Mouse (Mus musculus) adrenal gland, adult 18-20 months (tissue): ENCODE data around the gene Dctn1. TPM values are rescaled to one million over a fixed set of nuclear protein-coding genes. Genes with fewer than 3 reads are reported as not detected.

ENCODE experiments used
- DNase-seq, 2 experiments: peaks; one replicate each; pipeline ENCODE4 v3.0.0; 2021 to 2022; ENCODE audit warnings: low spot score in 2 of 2
- total RNA-seq, 2 experiments: library from RNA; stranded (reverse); gene quantifications; 1 replicate in 1 of 2; 2 replicates in 1 of 2; pipeline ENCODE4 v1.2.3; 2021

Gene Dctn1
- total RNA-seq, 2 experiments from 2014 or later: 111 to 138 TPM

DNA sequence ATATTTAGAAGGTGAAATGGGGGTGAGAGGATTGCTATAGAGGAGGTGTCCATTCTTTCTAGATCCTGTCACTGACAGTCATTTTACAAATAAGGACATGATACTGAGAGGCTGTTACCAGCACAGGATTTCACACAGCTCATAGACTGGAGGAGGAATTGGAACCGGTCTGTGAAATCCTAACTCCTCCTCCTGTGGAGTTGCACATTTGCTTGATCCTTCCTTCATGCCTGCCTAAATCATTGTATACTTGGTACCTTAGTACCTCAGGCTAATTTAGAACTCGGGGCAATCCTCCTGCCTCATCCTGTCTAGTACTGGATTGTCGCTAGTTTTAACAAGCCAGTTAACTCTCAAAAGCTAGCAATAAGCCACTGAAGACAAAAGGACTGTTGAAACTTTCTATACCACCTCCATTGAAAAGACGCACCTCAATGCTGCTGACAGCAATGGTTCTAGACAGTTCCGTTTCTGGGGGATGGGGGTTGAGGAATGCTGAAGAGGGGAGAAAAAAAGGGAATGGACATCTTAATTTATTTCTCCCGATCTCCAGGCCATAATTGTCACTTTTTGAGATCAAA is 604 bp upstream of the Dctn1 start:
- no peak for DNase-seq

GRCm38 (mm10) chr6:83166243-83166630 is 517 bp downstream of the Dctn1 start:
- DNase-seq: no peak

DNA sequence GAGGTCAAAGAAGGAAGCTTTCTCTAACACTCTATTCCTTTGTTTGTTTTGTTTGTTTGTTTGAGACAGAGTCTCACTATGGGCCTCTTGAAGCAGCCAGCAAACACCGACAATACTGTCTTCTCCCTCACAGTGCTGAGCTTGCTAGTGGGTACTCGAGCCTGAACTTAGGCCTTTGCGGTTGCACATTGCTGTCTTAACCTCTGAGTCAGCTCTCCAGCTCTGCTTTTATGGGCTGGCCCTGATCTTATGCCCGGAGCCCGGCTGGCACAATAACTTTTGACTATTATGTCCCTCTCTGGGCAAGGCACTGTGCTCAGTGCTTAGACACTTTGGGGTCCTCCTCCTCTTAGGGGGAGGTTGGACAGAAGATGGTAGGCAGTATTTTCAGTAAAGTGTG is 4.2 kb downstream of the Dctn1 start:
- no peak for DNase-seq

DNA sequence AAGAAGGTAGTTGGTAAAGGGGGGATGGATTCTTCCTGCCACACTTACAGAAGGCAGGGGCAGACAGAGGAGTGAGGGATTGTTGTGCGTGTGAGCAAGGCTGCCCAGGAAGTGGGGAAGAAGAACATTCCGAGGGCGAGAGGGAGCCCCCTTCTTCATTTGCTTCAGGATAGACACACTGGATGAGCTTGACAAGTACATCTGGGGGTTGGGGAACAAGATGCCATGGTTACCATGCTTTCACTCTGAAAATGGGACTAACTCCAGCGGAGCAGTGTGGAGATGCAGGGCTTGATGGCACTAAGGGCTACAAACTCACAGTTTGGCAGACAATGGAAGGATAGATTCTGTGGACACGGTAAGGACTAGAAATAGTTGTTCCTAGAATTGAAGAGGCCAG is 5.3 kb downstream of the Dctn1 start:
- no peak for DNase-seq

GRCm38 (mm10) chr6:83172240-83172920 is 6.7 kb downstream of the Dctn1 start:
- no peak for DNase-seq

DNA sequence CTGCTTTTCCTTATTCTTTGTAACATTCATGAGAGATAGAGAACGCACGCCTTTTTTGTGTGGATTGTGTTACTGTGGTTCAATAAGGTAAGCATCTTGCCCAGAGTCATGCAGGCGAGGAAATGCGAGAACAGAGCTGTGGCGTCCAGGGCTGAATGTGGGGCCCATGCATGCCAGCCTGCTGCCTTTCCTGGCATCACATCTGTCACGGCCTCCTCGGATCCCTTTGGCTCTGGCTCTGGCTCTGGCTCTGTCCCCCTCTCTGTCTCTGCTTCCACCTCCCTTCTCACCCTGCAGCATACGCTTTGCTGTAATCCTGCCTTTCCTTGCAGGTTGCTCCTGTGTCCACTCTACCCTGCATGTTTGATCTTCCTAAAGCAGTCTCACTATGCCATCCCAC is 10.3 kb downstream of the Dctn1 start:
- no peak for DNase-seq

GRCm38 (mm10) chr6:83179390-83180117 is 13.8 kb downstream of the Dctn1 start:
- DNase-seq: peak in 1 of 2 experiments; percentile 35

GRCm38 (mm10) chr6:83180605-83181004 is 14.9 kb downstream of the Dctn1 start:
- DNase-seq: no peak

- no peak for DNase-seq
Measured at GRCm38 (mm10) chr6:83184858-83185435, 19.2 kb downstream of the Dctn1 start.

DNA sequence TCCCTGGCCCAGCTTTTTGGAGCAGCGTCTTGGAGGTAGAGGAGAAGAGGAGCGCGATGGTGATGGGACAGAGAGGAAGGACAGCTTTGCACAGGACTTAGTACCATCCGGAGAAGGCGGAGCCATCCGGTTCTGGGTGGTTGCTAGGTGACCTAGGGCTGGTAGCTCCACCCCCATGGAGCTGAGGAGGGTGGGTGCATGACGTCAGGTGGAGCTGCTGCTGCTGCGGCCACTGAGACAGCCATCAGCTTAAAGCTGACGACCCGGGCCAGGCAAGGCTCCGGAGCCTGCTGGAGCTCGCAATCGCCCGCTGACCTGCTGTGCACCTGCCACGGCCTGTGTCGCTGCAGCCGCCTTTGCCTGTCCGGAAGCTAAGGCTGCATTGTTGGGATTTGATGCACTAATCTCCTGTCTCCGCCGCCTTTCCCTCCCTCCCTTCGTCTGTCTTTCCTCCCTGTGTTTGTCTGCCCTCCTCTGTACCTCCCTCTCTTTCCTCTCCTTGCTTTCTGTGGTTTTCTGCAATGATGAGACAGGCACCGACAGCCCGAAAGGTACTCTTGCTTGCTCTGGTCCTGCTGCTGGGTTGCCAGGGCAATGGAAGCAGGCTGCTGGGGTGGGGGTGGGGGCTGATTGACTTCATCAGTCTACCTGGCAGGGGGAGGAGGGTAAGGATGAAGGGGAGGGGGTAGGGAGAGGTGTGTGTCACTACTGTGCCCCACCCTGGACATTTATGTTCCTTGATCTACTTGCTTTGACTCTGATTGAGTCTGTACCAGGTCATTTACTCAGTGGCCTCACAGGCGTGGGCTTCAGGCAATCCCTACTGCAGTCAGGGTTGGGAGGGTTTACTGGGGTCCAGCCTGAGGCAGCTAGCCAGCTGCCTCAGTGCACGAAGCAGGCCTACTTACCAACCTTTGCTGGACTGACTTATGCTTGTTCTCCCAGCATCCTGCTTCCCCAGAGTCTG is 20.5 kb downstream of the Dctn1 start:
- no peak for DNase-seq

DNA sequence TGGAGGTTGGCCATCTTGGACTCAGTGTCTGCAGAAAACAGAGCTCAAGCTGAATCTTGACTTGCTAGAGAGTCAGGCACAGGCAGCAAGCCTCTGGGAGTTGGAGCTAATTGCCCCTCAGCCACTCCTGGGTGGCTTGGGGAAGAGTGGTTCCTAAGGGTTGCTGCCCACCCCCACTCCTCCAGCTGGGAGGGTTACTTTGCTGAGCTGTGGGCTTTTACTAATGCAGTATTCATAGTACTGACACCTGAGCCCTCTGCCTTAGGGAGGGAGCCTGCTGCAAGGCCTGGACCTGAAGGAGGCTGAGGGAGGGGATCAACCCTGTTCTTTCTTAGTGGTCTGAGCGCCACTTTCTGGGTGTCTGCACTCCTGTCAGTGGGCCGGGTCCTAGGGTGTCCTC is 21.2 kb downstream of the Dctn1 start:
- DNase-seq: no peak

- no peak for DNase-seq
Measured at GRCm38 (mm10) chr6:83193571-83193970, 27.9 kb downstream of the Dctn1 start.

- DNase-seq: peak; percentile 44 to 64
Measured at GRCm38 (mm10) chr6:83197345-83198004, 31.8 kb downstream of the Dctn1 start.

- no peak for DNase-seq
Measured at GRCm38 (mm10) chr6:83203320-83203719, 37.6 kb downstream of the Dctn1 start.

- DNase-seq: no peak
Measured at GRCm38 (mm10) chr6:83205851-83206250, 40.1 kb downstream of the Dctn1 start.

DNA sequence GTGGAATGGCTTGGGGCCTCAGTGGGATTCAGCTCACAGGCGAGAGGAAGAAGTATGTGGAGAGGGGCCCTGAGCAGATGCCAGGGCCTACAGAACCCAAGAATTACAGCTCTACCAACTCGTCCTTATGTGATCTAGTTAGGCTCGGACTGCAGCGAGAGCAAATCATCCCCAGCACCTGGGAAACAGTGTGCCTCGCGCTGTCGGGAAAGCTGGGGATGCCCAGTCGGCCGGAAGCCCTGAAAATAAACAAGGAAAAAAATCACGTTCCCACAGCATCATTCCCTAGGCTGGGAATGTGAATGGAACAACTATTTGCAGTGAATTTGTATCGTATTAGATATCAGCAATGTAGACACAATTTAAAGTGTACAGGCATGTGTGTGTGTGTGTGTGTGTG is 40.6 kb downstream of the Dctn1 start:
- no peak for DNase-seq

DNA sequence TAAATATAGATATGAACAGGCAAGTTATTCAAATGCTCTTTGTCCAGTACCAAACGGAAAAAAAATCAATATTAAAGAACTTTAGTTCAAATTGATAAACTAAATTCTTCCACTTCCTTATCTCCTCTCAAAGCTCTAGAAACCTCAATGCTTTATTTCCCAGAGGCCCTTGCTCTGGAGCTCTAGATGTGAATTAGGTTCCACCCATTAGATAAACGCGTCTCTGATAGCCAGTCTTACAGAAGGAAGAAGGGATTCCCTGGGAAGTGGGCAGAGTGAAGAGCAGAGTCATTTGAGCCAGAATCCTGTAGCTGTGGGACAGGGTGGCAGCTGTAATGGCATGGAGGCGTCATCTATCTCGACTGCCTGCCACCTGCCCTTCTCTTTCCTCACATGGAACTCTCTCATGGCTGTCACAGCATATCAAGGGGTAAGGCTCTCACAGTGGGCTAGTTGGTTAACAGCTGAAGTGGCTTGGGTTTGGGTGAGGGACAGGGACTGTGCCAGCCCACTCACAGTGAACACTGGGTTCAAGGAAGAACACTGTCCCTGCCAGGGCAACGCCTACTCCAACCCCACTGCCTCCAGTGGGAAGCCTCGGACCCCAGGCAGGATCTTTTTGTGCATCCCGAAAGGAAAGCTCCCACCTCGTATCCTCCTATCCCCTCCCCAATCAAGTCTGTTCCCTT is 41.8 kb downstream of the Dctn1 start:
- no peak for DNase-seq

GRCm38 (mm10) chr6:83208050-83208400 is 42.3 kb downstream of the Dctn1 start:
- no peak for DNase-seq

GRCm38 (mm10) chr6:83210495-83210894 is 44.8 kb downstream of the Dctn1 start:
- DNase-seq: no peak

DNA sequence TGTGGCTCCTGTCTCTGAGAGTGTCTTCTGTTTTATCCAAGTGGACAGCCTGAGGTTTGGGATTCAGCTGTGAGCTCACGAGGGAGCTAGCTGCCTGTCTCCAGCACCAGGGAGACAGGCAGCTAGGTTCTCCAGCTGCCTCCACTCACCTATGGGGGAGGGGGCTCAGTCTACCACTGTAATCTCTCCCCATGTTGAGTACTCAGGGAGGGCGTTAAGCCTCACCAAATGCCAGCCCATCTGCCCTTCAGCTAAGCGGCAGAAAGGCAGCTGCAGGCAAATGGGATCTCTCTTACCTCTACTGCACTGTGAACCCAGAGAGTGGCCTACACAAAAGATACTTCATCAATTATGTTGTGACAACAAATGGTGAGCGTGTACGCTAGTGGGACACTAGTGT is 45.8 kb downstream of the Dctn1 start:
- DNase-seq: no peak
